Comparison of ENCODE assay signal across 9 mouse cellular contexts in genomic region chr16:10452445-10452896, GRCm38 (mm10). TPM values are rescaled to one million over a fixed set of nuclear protein-coding genes. Genes with fewer than 3 reads are reported as not detected.
DNase-seq lines count a peak whose midpoint lies in the region; ATAC-seq and TF ChIP-seq lines count a peak whose summit lies in the region.
"Had no signal": no experiment of that assay in that cellular context is flagged by ENCODE, and none has a peak within 500 bp of the region (broad histone marks: within the 10 kb centered on the region; RNA-seq: fewer than 3 reads in every experiment).

No protein-coding gene starts in this region.

- peak; percentile 83 for DNase-seq in 416B (ENCODE audit: low read depth)
- DNase-seq in Patski (ENCODE audit: low read depth, low spot score) = peak; percentile 47
- DNase-seq in heart, postnatal 0 days (ENCODE audit: low spot score) = peak; percentile 63
- DNase-seq in layer of hippocampus, postnatal 10 days (ENCODE audit: low spot score in 2 of 2) = peak; percentile 86 to 88
- DNase-seq in natural killer cell, adult 2 months (ENCODE audit: low spot score in 2 of 2) = no peak

- H3K27ac ChIP-seq in embryonic facial prominence, embryonic 15.5 days (replicated peaks) = no peak overlapping the region
- H3K27ac ChIP-seq in heart, postnatal 0 days (ENCODE audit: low read depth) = 0 out of 2 replicates have a peak overlapping the region, but pooled peaks have one; percentile 20
- H3K27ac ChIP-seq in stomach, embryonic 16.5 days (ENCODE audit: low read length) = no peak overlapping the region

- H3K4me1 ChIP-seq in embryonic facial prominence, embryonic 15.5 days = peaks cover 5% of the 10 kb centered on the region
- peaks cover 15% of the 10 kb centered on the region for H3K4me1 ChIP-seq in heart, postnatal 0 days (ENCODE audit: control insufficient read depth, insufficient read depth)
- H3K4me1 ChIP-seq in stomach, embryonic 16.5 days (ENCODE audit: control insufficient read depth, insufficient read depth, low read length) = peaks cover 4% of the 10 kb centered on the region; the same call in 1 of the 2 replicates
- H3K4me1 ChIP-seq: megakaryocyte, embryonic 14.5 days had no signal

- no peaks in the 10 kb centered on the region for H3K9me3 ChIP-seq in embryonic facial prominence, embryonic 15.5 days (replicated peaks)
- H3K9me3 ChIP-seq in heart, postnatal 0 days (replicated peaks; ENCODE audit: control insufficient read depth, low read length) = no peaks in the 10 kb centered on the region
- no peaks in the 10 kb centered on the region for H3K9me3 ChIP-seq in stomach, embryonic 16.5 days (replicated peaks; ENCODE audit: control insufficient read depth, low read length)
- H3K9me3 ChIP-seq: megakaryocyte, embryonic 14.5 days had no signal

- no peaks in the 10 kb centered on the region for H3K27me3 ChIP-seq in Patski
- H3K27me3 ChIP-seq in embryonic facial prominence, embryonic 15.5 days = no peaks in the 10 kb centered on the region
- no peaks in the 10 kb centered on the region for H3K27me3 ChIP-seq in heart, postnatal 0 days (ENCODE audit: control insufficient read depth, insufficient read depth, low read length)
- H3K27me3 ChIP-seq in stomach, embryonic 16.5 days (ENCODE audit: control insufficient read depth, insufficient read depth, low read length) = no peaks in the 10 kb centered on the region

- WGBS in embryonic facial prominence, embryonic 15.5 days = 60% methylated on average over 8 of the region's 8 CpGs
- WGBS in heart, postnatal 0 days = 13% methylated on average over 8 of the region's 8 CpGs
- 54% methylated on average over 8 of the region's 8 CpGs for WGBS in stomach, embryonic 16.5 days

- H3K36me3 ChIP-seq in embryonic facial prominence, embryonic 15.5 days = no peaks in the 10 kb centered on the region
- H3K36me3 ChIP-seq in heart, postnatal 0 days (replicated peaks; ENCODE audit: control insufficient read depth, insufficient read depth, low read length) = no peaks in the 10 kb centered on the region
- no peaks in the 10 kb centered on the region for H3K36me3 ChIP-seq in stomach, embryonic 16.5 days (ENCODE audit: control insufficient read depth, insufficient read depth, low read length)

- no peak for TF ChIP-seq EP300 in heart, postnatal 0 days (IDR thresholded peaks at IDR 0.05; ENCODE audit: low read depth)

- in situ Hi-C loops in Patski (cut with MboI; ENCODE audit: low pct_unique_long_range_greater_than_20kb) = no loop called here

- H3K9ac ChIP-seq in embryonic facial prominence, embryonic 15.5 days = no peak overlapping the region
- H3K9ac ChIP-seq in heart, postnatal 0 days (replicated peaks; ENCODE audit: low read depth, low read length) = no peak overlapping the region
- H3K9ac ChIP-seq in stomach, embryonic 16.5 days (ENCODE audit: low read length) = no peak overlapping the region

- H3K4me3 ChIP-seq in embryonic facial prominence, embryonic 15.5 days (replicated peaks) = no peak overlapping the region
- H3K4me3 ChIP-seq in heart, postnatal 0 days (ENCODE audit: low read depth, low read length) = no peak overlapping the region
- no peak overlapping the region for H3K4me3 ChIP-seq in stomach, embryonic 16.5 days (replicated peaks; ENCODE audit: low read length)
- H3K4me3 ChIP-seq: megakaryocyte, embryonic 14.5 days had no signal

- no peak overlapping the region for H3K4me2 ChIP-seq in embryonic facial prominence, embryonic 15.5 days (replicated peaks)
- peak overlapping the region; percentile 23; the same call in 1 of the 2 replicates for H3K4me2 ChIP-seq in heart, postnatal 0 days (ENCODE audit: low read depth, low read length)
- no peak overlapping the region for H3K4me2 ChIP-seq in stomach, embryonic 16.5 days (ENCODE audit: low read depth, low read length)

- POLR2A ChIA-PET in Patski (lab: Charles Lee) = no interaction called here

- TF ChIP-seq CTCF in Patski (IDR thresholded peaks at IDR 0.05) = no peak
- TF ChIP-seq CTCF in heart, postnatal 0 days (IDR thresholded peaks at IDR 0.05; ENCODE audit: low read depth) = no peak

- CTCF ChIA-PET in Patski (lab: Charles Lee) = interaction anchor here (1.1 to 1.8 kb wide), 2 partner anchors 12 to 15 kb away, joined by 3 read pairs; no protein-coding TSS in a partner anchor

- peak; percentile 42 for ATAC-seq in Patski
- peak; percentile 55 for ATAC-seq in embryonic facial prominence, embryonic 15.5 days (ENCODE audit: insufficient number of reproducible peaks, low FRiP score, low TSS enrichment, low read depth)
- ATAC-seq in heart, postnatal 0 days (ENCODE audit: insufficient read depth, low read depth) = peak; percentile 85
- peak; percentile 80 for ATAC-seq in megakaryocyte progenitor cell, adult 5-6 weeks (replicated peaks; ENCODE audit: poor library complexity)
- peak; percentile 75; the same call in 1 of the 2 replicates for ATAC-seq in stomach, embryonic 16.5 days (ENCODE audit: insufficient read depth, low FRiP score)

RNA-seq across cellular contexts. Expression of gene Tvp23a, which starts 5.3 kb away (rescaled TPM):
- polyA plus RNA-seq in Patski (2021) = 0.46 TPM
- polyA plus RNA-seq in embryonic facial prominence, embryonic 15.5 days (2015; fragmentation: Nextera tagmentation; extraction: Ambion mirVana) = 13.8 and 17.5 TPM in 2 replicates
- total RNA-seq in heart, postnatal 0 days (2014; rRNA removed; ENCODE audit: low replicate concordance) = 1.0 and 1.8 TPM in 2 replicates
- 1.0 TPM in 2 replicates for polyA plus RNA-seq in heart, postnatal 0 days (2015; fragmentation: Nextera tagmentation; extraction: Ambion mirVana)
- total RNA-seq in layer of hippocampus, postnatal 10 days (2021) = 10 to 100 TPM; 37.9 to 42.0 TPM
- not detected in 2 replicates for total RNA-seq in megakaryocyte progenitor cell, adult 5-6 weeks (2015)
- 0.03 TPM in 1 of 2 replicates, not detected in the other for total RNA-seq in megakaryocyte progenitor cell, adult 5-6 weeks (2017)
- 9.1 TPM in 2 replicates for polyA plus RNA-seq in stomach, embryonic 16.5 days (2015; fragmentation: Nextera tagmentation; extraction: Ambion mirVana)

RNA-seq across cellular contexts. Expression of gene Ciita, which starts 27.4 kb away (rescaled TPM):
- polyA plus RNA-seq in Patski (2021) = 0.03 TPM
- polyA plus RNA-seq in embryonic facial prominence, embryonic 15.5 days (2015; fragmentation: Nextera tagmentation; extraction: Ambion mirVana) = 0.37 and 0.45 TPM in 2 replicates
- total RNA-seq in heart, postnatal 0 days (2014; rRNA removed; ENCODE audit: low replicate concordance) = 0.58 TPM in 1 of 2 replicates, not detected in the other
- polyA plus RNA-seq in heart, postnatal 0 days (2015; fragmentation: Nextera tagmentation; extraction: Ambion mirVana) = 0.08 TPM in 2 replicates
- under 1 TPM; 0.07 to 0.16 TPM for total RNA-seq in layer of hippocampus, postnatal 10 days (2021)
- total RNA-seq in megakaryocyte progenitor cell, adult 5-6 weeks (2015) = 0.20 and 0.54 TPM in 2 replicates
- 0.14 and 1.1 TPM in 2 replicates for total RNA-seq in megakaryocyte progenitor cell, adult 5-6 weeks (2017)
- polyA plus RNA-seq in stomach, embryonic 16.5 days (2015; fragmentation: Nextera tagmentation; extraction: Ambion mirVana) = 0.49 and 0.56 TPM in 2 replicates

RNA-seq across cellular contexts. Expression of gene Nubp1, which starts 40.7 kb away (rescaled TPM):
- 37.2 TPM for polyA plus RNA-seq in Patski (2021)
- polyA plus RNA-seq in embryonic facial prominence, embryonic 15.5 days (2015; fragmentation: Nextera tagmentation; extraction: Ambion mirVana) = 47.1 and 54.7 TPM in 2 replicates
- total RNA-seq in heart, postnatal 0 days (2014; rRNA removed; ENCODE audit: low replicate concordance) = 16.9 and 25.3 TPM in 2 replicates
- 18.9 and 19.4 TPM in 2 replicates for polyA plus RNA-seq in heart, postnatal 0 days (2015; fragmentation: Nextera tagmentation; extraction: Ambion mirVana)
- 10 to 100 TPM; 12.5 to 15.6 TPM for total RNA-seq in layer of hippocampus, postnatal 10 days (2021)
- total RNA-seq in megakaryocyte progenitor cell, adult 5-6 weeks (2015) = 35.9 and 40.7 TPM in 2 replicates
- total RNA-seq in megakaryocyte progenitor cell, adult 5-6 weeks (2017) = 41.5 and 48.7 TPM in 2 replicates
- polyA plus RNA-seq in stomach, embryonic 16.5 days (2015; fragmentation: Nextera tagmentation; extraction: Ambion mirVana) = 45.5 and 47.7 TPM in 2 replicates

RNA-seq across cellular contexts. Expression of gene Tekt5, which starts 57.2 kb away (rescaled TPM):
- not detected for polyA plus RNA-seq in Patski (2021)
- polyA plus RNA-seq in embryonic facial prominence, embryonic 15.5 days (2015; fragmentation: Nextera tagmentation; extraction: Ambion mirVana) = 2.6 and 2.9 TPM in 2 replicates
- 4.7 TPM in 1 of 2 replicates, not detected in the other for total RNA-seq in heart, postnatal 0 days (2014; rRNA removed; ENCODE audit: low replicate concordance)
- polyA plus RNA-seq in heart, postnatal 0 days (2015; fragmentation: Nextera tagmentation; extraction: Ambion mirVana) = 0.26 and 0.45 TPM in 2 replicates
- 1 to 10 TPM; 6.2 to 8.4 TPM for total RNA-seq in layer of hippocampus, postnatal 10 days (2021)
- 0.10 TPM in 1 of 2 replicates, not detected in the other for total RNA-seq in megakaryocyte progenitor cell, adult 5-6 weeks (2015)
- total RNA-seq in megakaryocyte progenitor cell, adult 5-6 weeks (2017) = 0.27 TPM in 1 of 2 replicates, not detected in the other
- polyA plus RNA-seq in stomach, embryonic 16.5 days (2015; fragmentation: Nextera tagmentation; extraction: Ambion mirVana) = 1.7 and 2.0 TPM in 2 replicates

Comparison
In these comparisons a context has a peak if more than half of its experiments do, and no peak if none do; other contexts are left out.
1. DNase-seq: peak in 416B (single experiment), Patski (single experiment), heart, postnatal 0 days (single experiment) and layer of hippocampus, postnatal 10 days (2 of 2); none in natural killer cell, adult 2 months (0 of 2).
2. Peak in every context shown above with its lines, with median percentiles within 50 percentile points of each other: ATAC-seq.